Comparison of ENCODE assay signal across 14 mouse cellular contexts in the genomic region with DNA sequence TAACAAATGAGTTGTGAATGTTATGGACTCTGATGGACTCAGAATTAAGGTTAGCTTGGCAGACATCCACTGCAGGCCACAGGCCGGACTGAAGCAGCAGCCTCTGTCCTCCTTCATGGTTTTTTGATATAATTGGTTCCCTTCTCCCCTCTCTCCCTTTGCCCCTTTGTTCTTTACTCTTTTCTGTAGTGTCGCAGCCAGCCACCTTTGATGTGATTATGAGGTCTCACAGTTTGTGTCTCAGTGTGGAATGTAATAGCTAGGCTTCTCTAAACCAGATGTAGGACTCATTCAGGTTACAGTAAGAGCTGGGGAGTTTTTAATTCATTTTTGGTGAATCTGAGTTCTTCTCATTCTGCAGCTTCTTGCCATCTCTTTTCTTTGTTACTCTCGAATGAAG.
DNase-seq lines count a peak whose midpoint lies in the region; ATAC-seq and TF ChIP-seq lines count a peak whose summit lies in the region.
"Had no signal": no experiment of that assay in that cellular context is flagged by ENCODE, and none has a peak within 500 bp of the region (broad histone marks: within the 10 kb centered on the region; RNA-seq: fewer than 3 reads in every experiment).

No protein-coding gene starts in this region.

- peak; percentile 12 for DNase-seq in lung, embryonic 14.5 days
- no peak for DNase-seq in lung, postnatal 14 days
- no peak for DNase-seq in forebrain, postnatal 0 days
- peak; percentile 27 for DNase-seq in midbrain, embryonic 14.5 days
- peak; percentile 38 for DNase-seq in thymus, postnatal 25 days
- no peak for DNase-seq in right cerebral cortex, postnatal 10 days (ENCODE audit: low spot score in 2 of 2)
- DNase-seq in adrenal gland, adult 18-20 months (ENCODE audit: low spot score in 2 of 2): no peak
- no peak for DNase-seq in kidney, adult 9 months
- DNase-seq: cerebellum, adult 11 months; gastrocnemius, postnatal 36 days; layer of hippocampus, postnatal 36 days; lung, adult 2 months had no signal

- H3K4me3 ChIP-seq in lung, embryonic 14.5 days (ENCODE audit: low read depth, low read length): no peak overlapping the region
- no peak overlapping the region for H3K4me3 ChIP-seq in forebrain, postnatal 0 days (ENCODE audit: low read depth, low read length)
- H3K4me3 ChIP-seq in midbrain, embryonic 14.5 days (replicated peaks; ENCODE audit: low read depth, low read length): no peak overlapping the region
- H3K4me3 ChIP-seq: heart, embryonic 15.5 days had no signal

- no peaks in the 10 kb centered on the region for H3K4me1 ChIP-seq in lung, embryonic 14.5 days (ENCODE audit: insufficient read depth)
- no peaks in the 10 kb centered on the region for H3K4me1 ChIP-seq in forebrain, postnatal 0 days (ENCODE audit: insufficient read depth)
- peaks cover 14% of the 10 kb centered on the region for H3K4me1 ChIP-seq in midbrain, embryonic 14.5 days (ENCODE audit: control insufficient read depth, insufficient read depth, low read length)

- no peaks in the 10 kb centered on the region for H3K27me3 ChIP-seq in lung, embryonic 14.5 days (ENCODE audit: insufficient read depth, low read length)
- H3K27me3 ChIP-seq in forebrain, postnatal 0 days (ENCODE audit: insufficient read depth, low read length): no peaks in the 10 kb centered on the region
- no peaks in the 10 kb centered on the region for H3K27me3 ChIP-seq in midbrain, embryonic 14.5 days (ENCODE audit: control insufficient read depth, insufficient read depth, low read length)
- H3K27me3 ChIP-seq: heart, embryonic 15.5 days had no signal

- ATAC-seq in lung, embryonic 14.5 days (ENCODE audit: insufficient read depth): no peak
- 0 out of 2 replicates have a peak, but pooled peaks have one; percentile 9 for ATAC-seq in forebrain, postnatal 0 days
- no peak for ATAC-seq in midbrain, embryonic 14.5 days (ENCODE audit: low FRiP score, low TSS enrichment)

- no peak overlapping the region for H3K9ac ChIP-seq in lung, embryonic 14.5 days
- H3K9ac ChIP-seq in forebrain, postnatal 0 days: no peak overlapping the region
- no peak overlapping the region for H3K9ac ChIP-seq in midbrain, embryonic 14.5 days (replicated peaks; ENCODE audit: low read length)
- H3K9ac ChIP-seq: heart, embryonic 15.5 days had no signal

- H3K36me3 ChIP-seq in lung, embryonic 14.5 days (ENCODE audit: insufficient read depth): no peaks in the 10 kb centered on the region
- no peaks in the 10 kb centered on the region for H3K36me3 ChIP-seq in forebrain, postnatal 0 days (ENCODE audit: insufficient read depth)
- H3K36me3 ChIP-seq in midbrain, embryonic 14.5 days (ENCODE audit: control insufficient read depth, insufficient read depth, low read length): no peaks in the 10 kb centered on the region
- H3K36me3 ChIP-seq: G1E; heart, embryonic 15.5 days had no signal

- H3K4me2 ChIP-seq in lung, embryonic 14.5 days: no peak overlapping the region
- no peak overlapping the region for H3K4me2 ChIP-seq in forebrain, postnatal 0 days (ENCODE audit: low read depth)
- H3K4me2 ChIP-seq in midbrain, embryonic 14.5 days (ENCODE audit: low read length): no peak overlapping the region
- H3K4me2 ChIP-seq: heart, embryonic 15.5 days had no signal

- WGBS in lung, embryonic 14.5 days: 58% methylated on average over 3 of the region's 3 CpGs
- 32% methylated on average over 3 of the region's 3 CpGs for WGBS in forebrain, postnatal 0 days
- WGBS in midbrain, embryonic 14.5 days: 37% methylated on average over 3 of the region's 3 CpGs

- H3K9me3 ChIP-seq in lung, embryonic 14.5 days (ENCODE audit: low read depth, low read length): no peaks in the 10 kb centered on the region
- no peaks in the 10 kb centered on the region for H3K9me3 ChIP-seq in forebrain, postnatal 0 days (ENCODE audit: low read length)
- H3K9me3 ChIP-seq in midbrain, embryonic 14.5 days (ENCODE audit: control insufficient read depth, low read length): no peaks in the 10 kb centered on the region
- H3K9me3 ChIP-seq: G1E; heart, embryonic 15.5 days had no signal

- no peak overlapping the region for H3K27ac ChIP-seq in lung, embryonic 14.5 days (ENCODE audit: low read depth)
- H3K27ac ChIP-seq in forebrain, postnatal 0 days (ENCODE audit: low read depth, low read length): 0 out of 2 replicates have a peak overlapping the region, but pooled peaks have one; percentile 9
- 0 out of 2 replicates have a peak overlapping the region, but pooled peaks have one; percentile 6 for H3K27ac ChIP-seq in midbrain, embryonic 14.5 days (replicated peaks; ENCODE audit: low read depth, low read length)
- H3K27ac ChIP-seq: heart, embryonic 15.5 days had no signal

- no peak for TF ChIP-seq CTCF in lung, embryonic 14.5 days (IDR thresholded peaks at IDR 0.05; ENCODE audit: low read depth)
- no peak for TF ChIP-seq CTCF in forebrain, postnatal 0 days (IDR thresholded peaks at IDR 0.05; ENCODE audit: low read depth)

Comparison
In these comparisons a context has a peak if more than half of its experiments do, and no peak if none do; other contexts are left out.
1. DNase-seq: peak in lung, embryonic 14.5 days (single experiment), midbrain, embryonic 14.5 days (single experiment) and thymus, postnatal 25 days (single experiment); none in lung, postnatal 14 days (single experiment), forebrain, postnatal 0 days (single experiment), right cerebral cortex, postnatal 10 days (0 of 2), adrenal gland, adult 18-20 months (0 of 2) and kidney, adult 9 months (single experiment).